8 mouse cellular contexts compared by ENCODE assay signal in the genomic region with DNA sequence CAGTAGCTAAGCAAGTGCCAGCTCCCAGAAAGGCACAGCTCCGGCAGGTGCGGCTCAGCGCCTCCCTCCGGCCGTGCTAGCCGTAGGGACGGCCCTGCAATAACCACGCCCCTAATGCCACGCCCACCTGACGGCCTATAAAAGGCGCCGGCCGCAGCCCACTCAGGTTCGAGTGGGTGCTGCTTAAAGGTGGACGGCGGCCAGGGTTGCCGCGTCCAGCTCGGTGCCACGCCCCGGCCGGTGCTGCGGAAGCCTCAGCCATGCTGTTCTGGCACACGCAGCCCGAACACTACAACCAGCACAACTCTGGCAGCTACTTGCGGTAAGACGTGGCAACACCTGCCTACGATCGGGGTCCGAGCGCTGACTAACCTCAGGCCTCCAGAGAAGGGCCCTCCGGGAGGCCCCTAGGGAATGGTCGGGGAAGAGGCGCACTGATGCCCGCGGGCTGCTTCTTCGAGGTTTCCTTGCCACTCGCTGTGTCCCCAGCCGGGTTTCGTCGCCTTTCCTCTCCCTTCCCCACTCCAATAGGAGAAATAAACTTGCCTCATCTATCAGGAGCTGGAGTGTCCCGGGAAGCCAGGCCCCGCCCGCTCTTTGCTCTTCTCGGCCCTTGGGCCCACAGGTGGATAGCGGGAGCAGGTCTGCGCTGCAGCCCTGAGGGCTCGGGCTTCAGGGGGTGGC. TPM values are rescaled to one million over a fixed set of nuclear protein-coding genes. Genes with fewer than 3 reads are reported as not detected.
DNase-seq lines count a peak whose midpoint lies in the region; ATAC-seq and TF ChIP-seq lines count a peak whose summit lies in the region.

TSS of gene Tfcp2l1 (plus strand) at position 165 of the 684 bp plus-strand sequence.

- TF ChIP-seq CTCF in lung, embryonic 14.5 days (IDR thresholded peaks at IDR 0.05; ENCODE audit: low read depth) = peak; percentile 28

- peak within 1 kb of the TSS; percentile 56 for H3K4me3 ChIP-seq in brown adipose tissue, adult 24 weeks (ENCODE audit: insufficient read depth, low read depth, low read length)
- peak within 1 kb of the TSS; percentile 62 for H3K4me3 ChIP-seq in heart, embryonic 11.5 days (ENCODE audit: low read depth, low read length)
- peak within 1 kb of the TSS; percentile 62 for H3K4me3 ChIP-seq in kidney, embryonic 15.5 days (replicated peaks)
- peak within 1 kb of the TSS; percentile 46 for H3K4me3 ChIP-seq in lung, embryonic 14.5 days (ENCODE audit: low read depth, low read length)

- H3K36me3 ChIP-seq in heart, embryonic 11.5 days (ENCODE audit: control insufficient read depth, insufficient read depth, low read length) = no peaks in the 10 kb centered on the region
- no peaks in the 10 kb centered on the region for H3K36me3 ChIP-seq in kidney, embryonic 15.5 days
- H3K36me3 ChIP-seq in lung, embryonic 14.5 days (ENCODE audit: insufficient read depth) = no peaks in the 10 kb centered on the region

- H3K27ac ChIP-seq in brown adipose tissue, adult 24 weeks (replicated peaks; ENCODE audit: low read depth, low read length) = no peak within 1 kb of the TSS
- H3K27ac ChIP-seq in heart, embryonic 11.5 days (ENCODE audit: low read depth, low read length) = no peak within 1 kb of the TSS
- peak within 1 kb of the TSS; percentile 9; the same call in 1 of the 2 replicates for H3K27ac ChIP-seq in kidney, embryonic 15.5 days
- no peak within 1 kb of the TSS for H3K27ac ChIP-seq in lung, embryonic 14.5 days (ENCODE audit: low read depth)

- ATAC-seq in erythroblast, adult 5-6 weeks (replicated peaks; ENCODE audit: low FRiP score, poor library complexity, severe bottlenecking) = peak; percentile 52
- ATAC-seq in heart, embryonic 11.5 days (replicated peaks; ENCODE audit: insufficient number of reproducible peaks, low FRiP score, low TSS enrichment) = peak; percentile 83
- peak; percentile 94 for ATAC-seq in kidney, embryonic 15.5 days (replicated peaks; ENCODE audit: low FRiP score)
- peak; percentile 84 for ATAC-seq in lung, embryonic 14.5 days (ENCODE audit: insufficient read depth)

- 1% methylated on average over 48 of the region's 48 CpGs for WGBS in heart, embryonic 11.5 days (ENCODE audit: insufficient replicate concordance)
- under 1% methylated on average over 48 of the region's 48 CpGs for WGBS in kidney, embryonic 15.5 days
- WGBS in lung, embryonic 14.5 days = under 1% methylated on average over 48 of the region's 48 CpGs

- DNase-seq in B cell, adult 2 months = peak; percentile 67 to 69
- peak; percentile 84 for DNase-seq in lung, embryonic 14.5 days
- DNase-seq in ovary, adult 18-20 months (ENCODE audit: low spot score) = peak; percentile 74
- peak; percentile 19 for DNase-seq in thymus, postnatal 25 days

- peaks cover 18% of the 10 kb centered on the region for H3K27me3 ChIP-seq in heart, embryonic 11.5 days (ENCODE audit: control insufficient read depth, insufficient read depth, low read length)
- H3K27me3 ChIP-seq in kidney, embryonic 15.5 days = peaks cover 17% of the 10 kb centered on the region
- H3K27me3 ChIP-seq in lung, embryonic 14.5 days (ENCODE audit: insufficient read depth, low read length) = peaks cover 16% of the 10 kb centered on the region

- 0 out of 2 replicates have a peak, but pooled peaks cover 3% of the 10 kb centered on the region for H3K4me1 ChIP-seq in brown adipose tissue, adult 24 weeks (ENCODE audit: control insufficient read depth, insufficient read depth, insufficient read length, low read length)
- H3K4me1 ChIP-seq in heart, embryonic 11.5 days (ENCODE audit: control insufficient read depth, insufficient read depth, low read length) = peaks cover 6% of the 10 kb centered on the region; the same call in 1 of the 2 replicates
- H3K4me1 ChIP-seq in kidney, embryonic 15.5 days = peaks cover 14% of the 10 kb centered on the region
- H3K4me1 ChIP-seq in lung, embryonic 14.5 days (ENCODE audit: insufficient read depth) = no peaks in the 10 kb centered on the region

- no peaks in the 10 kb centered on the region for H3K9me3 ChIP-seq in heart, embryonic 11.5 days (replicated peaks; ENCODE audit: control insufficient read depth, low read length)
- H3K9me3 ChIP-seq in kidney, embryonic 15.5 days (replicated peaks) = no peaks in the 10 kb centered on the region
- no peaks in the 10 kb centered on the region for H3K9me3 ChIP-seq in lung, embryonic 14.5 days (ENCODE audit: low read depth, low read length)

- peak within 1 kb of the TSS; percentile 96 for H3K4me2 ChIP-seq in heart, embryonic 11.5 days
- H3K4me2 ChIP-seq in kidney, embryonic 15.5 days = peak within 1 kb of the TSS; percentile 88
- peak within 1 kb of the TSS; percentile 77 for H3K4me2 ChIP-seq in lung, embryonic 14.5 days

- H3K9ac ChIP-seq in heart, embryonic 11.5 days (ENCODE audit: low read depth, low read length) = peak within 1 kb of the TSS; percentile 64
- peak within 1 kb of the TSS; percentile 49 for H3K9ac ChIP-seq in kidney, embryonic 15.5 days
- H3K9ac ChIP-seq in lung, embryonic 14.5 days = peak within 1 kb of the TSS; percentile 34; the same call in 1 of the 2 replicates

RNA-seq across cellular contexts. Expression of gene Tfcp2l1, which starts in this region (rescaled TPM):
- 0.20 and 0.88 TPM in 2 replicates for polyA plus RNA-seq in brown adipose tissue, adult 24 weeks (2012; ENCODE audit: insufficient read depth, insufficient read length, missing spikeins)
- total RNA-seq in erythroblast, adult 5-6 weeks (2015; ENCODE audit: low replicate concordance) = 0.19 TPM in 1 of 2 replicates, not detected in the other
- 0.09 TPM in 1 of 2 replicates, not detected in the other for total RNA-seq in erythroblast, adult 5-6 weeks (2017; ENCODE audit: low replicate concordance)
- 1.4 and 1.6 TPM in 2 replicates for polyA plus RNA-seq in heart, embryonic 11.5 days (2014; fragmentation: Nextera tagmentation; extraction: Ambion mirVana)
- polyA plus RNA-seq in kidney, embryonic 15.5 days (2015; fragmentation: Nextera tagmentation; extraction: Ambion mirVana) = 25.0 and 26.9 TPM in 2 replicates
- polyA plus RNA-seq in lung, embryonic 14.5 days (2014; fragmentation: Nextera tagmentation; extraction: Ambion mirVana) = 0.74 and 1.4 TPM in 2 replicates

Comparison
In these comparisons a context has a peak if more than half of its experiments do, and no peak if none do; other contexts are left out.
1. Peak in ATAC-seq in erythroblast, adult 5-6 weeks; RNA of the gene not detected or under 1 TPM.
2. DNase-seq: peak in every context shown above with its lines; median percentile 84 in lung, embryonic 14.5 days; 74 in ovary, adult 18-20 months; 68 in B cell, adult 2 months; 19 in thymus, postnatal 25 days.